Comparison of ENCODE assay signal across 8 mouse cellular contexts in genomic region chr10:81395127-81395526, GRCm38 (mm10). TPM values are rescaled to one million over a fixed set of nuclear protein-coding genes. Genes with fewer than 3 reads are reported as not detected.
DNase-seq lines count a peak whose midpoint lies in the region; ATAC-seq and TF ChIP-seq lines count a peak whose summit lies in the region.

No protein-coding gene starts in this region.

- peaks cover 28% of the 10 kb centered on the region for H3K36me3 ChIP-seq in E14TG2a.4 (ENCODE audit: insufficient read depth, low read length)
- peaks cover 36% of the 10 kb centered on the region for H3K36me3 ChIP-seq in embryonic facial prominence, embryonic 14.5 days (ENCODE audit: control insufficient read depth, insufficient read depth, low read length)
- H3K36me3 ChIP-seq in kidney, postnatal 0 days (ENCODE audit: insufficient read depth, low read length) = peaks cover 15% of the 10 kb centered on the region

- H3K9me3 ChIP-seq in E14TG2a.4 (ENCODE audit: low read length) = no peaks in the 10 kb centered on the region
- H3K9me3 ChIP-seq in embryonic facial prominence, embryonic 14.5 days (ENCODE audit: control insufficient read depth, low read length) = no peaks in the 10 kb centered on the region
- H3K9me3 ChIP-seq in kidney, postnatal 0 days (replicated peaks; ENCODE audit: low read length) = no peaks in the 10 kb centered on the region

- H3K9ac ChIP-seq in embryonic facial prominence, embryonic 14.5 days (ENCODE audit: low read depth, low read length) = no peak overlapping the region
- no peak overlapping the region for H3K9ac ChIP-seq in kidney, postnatal 0 days (ENCODE audit: low read depth, low read length)

- H3K4me3 ChIP-seq in left cerebral cortex, adult 2 months = no peak overlapping the region
- H3K4me3 ChIP-seq in E14TG2a.4 (replicated peaks; ENCODE audit: low read length) = no peak overlapping the region
- no peak overlapping the region for H3K4me3 ChIP-seq in embryonic facial prominence, embryonic 14.5 days (ENCODE audit: low read depth, low read length)
- H3K4me3 ChIP-seq in kidney, postnatal 0 days (replicated peaks; ENCODE audit: low read depth, low read length) = no peak overlapping the region

- no peak overlapping the region for H3K4me2 ChIP-seq in embryonic facial prominence, embryonic 14.5 days (ENCODE audit: low read depth, low read length)
- no peak overlapping the region for H3K4me2 ChIP-seq in kidney, postnatal 0 days (ENCODE audit: low read length)

- H3K4me1 ChIP-seq in E14TG2a.4 (replicated peaks; ENCODE audit: low read depth, low read length) = peaks cover 80% of the 10 kb centered on the region
- H3K4me1 ChIP-seq in embryonic facial prominence, embryonic 14.5 days (ENCODE audit: control insufficient read depth, insufficient read depth, low read length) = peaks cover 14% of the 10 kb centered on the region
- peaks cover 9% of the 10 kb centered on the region for H3K4me1 ChIP-seq in kidney, postnatal 0 days (replicated peaks; ENCODE audit: insufficient read depth, low read length)

- ATAC-seq in embryonic facial prominence, embryonic 14.5 days (ENCODE audit: low read depth) = no peak
- no peak for ATAC-seq in kidney, postnatal 0 days (replicated peaks; ENCODE audit: low FRiP score, low read depth)

- no peaks in the 10 kb centered on the region for H3K27me3 ChIP-seq in E14TG2a.4 (ENCODE audit: insufficient read depth, low read length)
- no peaks in the 10 kb centered on the region for H3K27me3 ChIP-seq in embryonic facial prominence, embryonic 14.5 days (replicated peaks; ENCODE audit: control insufficient read depth, insufficient read depth, low read length)
- H3K27me3 ChIP-seq in kidney, postnatal 0 days (ENCODE audit: insufficient read depth, low read length) = no peaks in the 10 kb centered on the region

- WGBS in embryonic facial prominence, embryonic 14.5 days = 12% methylated on average over 5 of the region's 5 CpGs
- 20% methylated on average over 5 of the region's 5 CpGs for WGBS in kidney, postnatal 0 days

- H3K27ac ChIP-seq in left cerebral cortex, adult 2 months = no peak overlapping the region
- H3K27ac ChIP-seq in embryonic facial prominence, embryonic 14.5 days (replicated peaks; ENCODE audit: low read depth, low read length) = no peak overlapping the region
- H3K27ac ChIP-seq in kidney, postnatal 0 days = no peak overlapping the region

- DNase-seq in left cerebral cortex, adult 2 months (ENCODE audit: extremely low spot score in 1 of 2, low spot score in 2 of 2) = peak; percentile 58 to 63
- DNase-seq in left cerebral cortex, postnatal 10 days (ENCODE audit: extremely low spot score in 1 of 2, low spot score in 2 of 2) = no peak
- peak; percentile 64 for DNase-seq in adrenal gland, postnatal 25 days
- DNase-seq in embryonic facial prominence, embryonic 14.5 days (ENCODE audit: low spot score) = peak; percentile 48
- DNase-seq in kidney, postnatal 0 days (ENCODE audit: low spot score) = peak; percentile 76
- DNase-seq in natural killer cell, adult 2 months (ENCODE audit: low spot score in 2 of 2) = peak; percentile 69 to 79
- DNase-seq in urinary bladder, adult 2 months (ENCODE audit: low spot score) = no peak

- intact Hi-C loops in left cerebral cortex, adult 2 months (cut with DNase I) = loop anchor here (1.0 kb wide), 1 partner anchor 55 kb away; no protein-coding TSS in a partner anchor
- intact Hi-C loops in left cerebral cortex, postnatal 10 days (cut with DNase I) = loop anchor here (2.0 kb wide), 1 partner anchor 56 kb away; no protein-coding TSS in a partner anchor

- TF ChIP-seq CTCF in left cerebral cortex, adult 2 months (IDR thresholded peaks at IDR 0.05) = peak; percentile 96
- TF ChIP-seq CTCF in E14TG2a.4 (conservative IDR thresholded peaks at IDR 0.05; ENCODE audit: low read length) = peak; percentile 100
- TF ChIP-seq CTCF in kidney, postnatal 0 days (IDR thresholded peaks at IDR 0.05; ENCODE audit: low read depth) = peak; percentile 95

RNA-seq across cellular contexts. Expression of gene Smim24, which starts 2.3 kb away (rescaled TPM):
- total RNA-seq in left cerebral cortex, adult 2 months (2021) = 1 to 10 TPM; 1.3 to 1.4 TPM
- total RNA-seq in left cerebral cortex, postnatal 10 days (2021) = 1 to 10 TPM; 2.0 to 2.2 TPM
- 1.4 TPM in 1 of 2 replicates, not detected in the other for total RNA-seq in adrenal gland, postnatal 25 days (2021)
- 3.9 and 4.1 TPM in 2 replicates for polyA plus RNA-seq in embryonic facial prominence, embryonic 14.5 days (2014; fragmentation: Nextera tagmentation; extraction: Ambion mirVana)
- polyA plus RNA-seq in kidney, postnatal 0 days (2015; fragmentation: Nextera tagmentation; extraction: Ambion mirVana) = 62.4 and 68.6 TPM in 2 replicates
- 5.0 and 6.9 TPM in 2 replicates for polyA plus RNA-seq in urinary bladder, adult 2 months (2012; rRNA removed)

RNA-seq across cellular contexts. Expression of gene Gm48552, which starts 6.3 kb away (rescaled TPM):
- 1 to 10 TPM; 5.1 to 7.1 TPM for total RNA-seq in left cerebral cortex, adult 2 months (2021)
- 1 to 10 TPM; 2.5 to 3.5 TPM for total RNA-seq in left cerebral cortex, postnatal 10 days (2021)
- 1.5 TPM in 1 of 2 replicates, not detected in the other for total RNA-seq in adrenal gland, postnatal 25 days (2021)
- 0.77 and 0.88 TPM in 2 replicates for polyA plus RNA-seq in embryonic facial prominence, embryonic 14.5 days (2014; fragmentation: Nextera tagmentation; extraction: Ambion mirVana)
- 0.82 and 1.9 TPM in 2 replicates for polyA plus RNA-seq in kidney, postnatal 0 days (2015; fragmentation: Nextera tagmentation; extraction: Ambion mirVana)
- polyA plus RNA-seq in urinary bladder, adult 2 months (2012; rRNA removed) = 2.7 and 3.6 TPM in 2 replicates

RNA-seq across cellular contexts. Expression of gene Gm48551, which starts 10.9 kb away (rescaled TPM):
- 1 to 10 TPM; 2.0 to 3.4 TPM for total RNA-seq in left cerebral cortex, adult 2 months (2021)
- total RNA-seq in left cerebral cortex, postnatal 10 days (2021) = 1 to 10 TPM; 3.4 to 5.0 TPM
- 1.7 TPM in 2 replicates for total RNA-seq in adrenal gland, postnatal 25 days (2021)
- 2.4 and 2.6 TPM in 2 replicates for polyA plus RNA-seq in embryonic facial prominence, embryonic 14.5 days (2014; fragmentation: Nextera tagmentation; extraction: Ambion mirVana)
- 1.9 and 2.1 TPM in 2 replicates for polyA plus RNA-seq in kidney, postnatal 0 days (2015; fragmentation: Nextera tagmentation; extraction: Ambion mirVana)
- polyA plus RNA-seq in urinary bladder, adult 2 months (2012; rRNA removed) = 3.6 and 3.8 TPM in 2 replicates

RNA-seq across cellular contexts. Expression of gene Dohh, which starts 10.9 kb away (rescaled TPM):
- total RNA-seq in left cerebral cortex, adult 2 months (2021) = 10 to 100 TPM; 87.1 to 95.1 TPM
- total RNA-seq in left cerebral cortex, postnatal 10 days (2021) = 10 to 100 TPM; 79.3 to 83.5 TPM
- total RNA-seq in adrenal gland, postnatal 25 days (2021) = 48.4 and 52.7 TPM in 2 replicates
- 61.4 and 67.1 TPM in 2 replicates for polyA plus RNA-seq in embryonic facial prominence, embryonic 14.5 days (2014; fragmentation: Nextera tagmentation; extraction: Ambion mirVana)
- polyA plus RNA-seq in kidney, postnatal 0 days (2015; fragmentation: Nextera tagmentation; extraction: Ambion mirVana) = 74.3 and 80.6 TPM in 2 replicates
- 42.9 and 47.4 TPM in 2 replicates for polyA plus RNA-seq in urinary bladder, adult 2 months (2012; rRNA removed)

RNA-seq across cellular contexts. Expression of gene Fzr1, which starts 16.8 kb away (rescaled TPM):
- total RNA-seq in left cerebral cortex, adult 2 months (2021) = 10 to 100 TPM; 69.1 to 70.6 TPM
- total RNA-seq in left cerebral cortex, postnatal 10 days (2021) = 10 to 100 TPM; 85.7 to 94.7 TPM
- total RNA-seq in adrenal gland, postnatal 25 days (2021) = 49.3 and 51.6 TPM in 2 replicates
- 69.5 and 90.1 TPM in 2 replicates for polyA plus RNA-seq in embryonic facial prominence, embryonic 14.5 days (2014; fragmentation: Nextera tagmentation; extraction: Ambion mirVana)
- 67.5 and 70.6 TPM in 2 replicates for polyA plus RNA-seq in kidney, postnatal 0 days (2015; fragmentation: Nextera tagmentation; extraction: Ambion mirVana)
- 34.1 and 34.4 TPM in 2 replicates for polyA plus RNA-seq in urinary bladder, adult 2 months (2012; rRNA removed)

Comparison
In these comparisons a context has a peak if more than half of its experiments do, and no peak if none do; other contexts are left out.
1. DNase-seq: peak in left cerebral cortex, adult 2 months (2 of 2), adrenal gland, postnatal 25 days (single experiment), embryonic facial prominence, embryonic 14.5 days (single experiment), kidney, postnatal 0 days (single experiment) and natural killer cell, adult 2 months (2 of 2); none in left cerebral cortex, postnatal 10 days (0 of 2) and urinary bladder, adult 2 months (single experiment).
2. Peak in every context shown above with its lines, with median percentiles within 50 percentile points of each other: CTCF ChIP-seq.